In genomic region chr6:89740466-89740865, GRCm38 (mm10) we compare ENCODE assay signal across 24 mouse cellular contexts. TPM values are rescaled to one million over a fixed set of nuclear protein-coding genes. Genes with fewer than 3 reads are reported as not detected.
"Had no signal": no experiment of that assay in that cellular context is flagged by ENCODE, and none has a peak within 500 bp of the region (broad histone marks: within the 10 kb centered on the region; RNA-seq: fewer than 3 reads in every experiment).

TSS of gene Vmn1r41 (plus strand) at chr6:89740766.

- H3K4me3 ChIP-seq: neural tube, embryonic 13.5 days; neural tube, embryonic 15.5 days; stomach, embryonic 15.5 days had no signal

- H3K4me1 ChIP-seq: neural tube, embryonic 13.5 days; neural tube, embryonic 15.5 days; stomach, embryonic 15.5 days had no signal

- H3K36me3 ChIP-seq: neural tube, embryonic 13.5 days; neural tube, embryonic 15.5 days; stomach, embryonic 15.5 days had no signal

- H3K9ac ChIP-seq: neural tube, embryonic 13.5 days; neural tube, embryonic 15.5 days; stomach, embryonic 15.5 days had no signal

- H3K4me2 ChIP-seq: neural tube, embryonic 13.5 days; neural tube, embryonic 15.5 days; stomach, embryonic 15.5 days had no signal

- H3K9me3 ChIP-seq: neural tube, embryonic 13.5 days; neural tube, embryonic 15.5 days; stomach, embryonic 15.5 days had no signal

- H3K27ac ChIP-seq: neural tube, embryonic 13.5 days; neural tube, embryonic 15.5 days; stomach, embryonic 15.5 days; stomach, postnatal 0 days had no signal

- DNase-seq: retina, postnatal 1 day; right cerebral cortex, adult 18-20 months; right cerebral cortex, postnatal 14 days; right cerebral cortex, postnatal 25 days; right cerebral cortex, postnatal 4 days; spleen, adult 18-20 months; thymus, adult 18-20 months; thymus, adult 2 months; thymus, postnatal 14 days; thymus, postnatal 25 days; thymus, postnatal 36 days; thymus, postnatal 4 days had no signal

- H3K27me3 ChIP-seq: neural tube, embryonic 13.5 days; neural tube, embryonic 15.5 days; stomach, embryonic 15.5 days had no signal

RNA-seq across cellular contexts. Expression of gene Vmn1r41, which starts in this region (rescaled TPM):
- polyA plus RNA-seq: neural tube, embryonic 13.5 days; neural tube, embryonic 14.5 days; neural tube, embryonic 15.5 days; small intestine, adult 2 months; spleen, adult 2 months; stomach, embryonic 14.5 days; stomach, embryonic 15.5 days; stomach, embryonic 16.5 days; stomach, postnatal 0 days; testis, adult 2 months; thymus, adult 2 months; thymus, postnatal 0 days; urinary bladder, adult 2 months had no signal
